8 mouse cellular contexts compared by ENCODE assay signal in genomic region chr3:97811651-97812399, GRCm38 (mm10).
A peak's percentile ranks its signal among the peaks of the same experiment; 100 is the strongest.
DNase-seq lines count a peak whose midpoint lies in the region; ATAC-seq lines count a peak whose summit lies in the region.

No protein-coding gene starts in this region.

- peak overlapping the region; percentile 33; the same call in 1 of the 2 replicates for H3K4me3 ChIP-seq in heart, embryonic 10.5 days

- whole genome bisulfite sequencing in heart, embryonic 10.5 days: 19% methylated on average over 7 of the region's 7 CpGs

- peaks cover 53% of the 10 kb centered on the region for H3K4me1 ChIP-seq in heart, embryonic 10.5 days

- peak; percentile 7 for DNase-seq in adrenal gland, adult 2 months
- no peak for DNase-seq in adrenal gland, postnatal 14 days
- peak; percentile 61 to 68 for DNase-seq in left cerebral cortex, adult 9 months (ENCODE audit: low spot score in 2 of 2)
- no peak for DNase-seq in left cerebral cortex, adult 18-20 months (ENCODE audit: low spot score in 2 of 2)
- no peak for DNase-seq in heart, embryonic 10.5 days (ENCODE audit: low spot score)
- peak; percentile 49 to 66 for DNase-seq in left cerebral cortex, postnatal 10 days (ENCODE audit: extremely low spot score in 1 of 2, low spot score in 2 of 2)
- DNase-seq in liver: no peak

- intact Hi-C loops in left cerebral cortex, postnatal 10 days (cut with DNase I): no loop called here

- peak overlapping the region; percentile 77 for H3K27ac ChIP-seq in heart, embryonic 10.5 days

- H3K36me3 ChIP-seq in heart, embryonic 10.5 days: peaks cover 7% of the 10 kb centered on the region; the same call in 1 of the 2 replicates

- no peaks in the 10 kb centered on the region for H3K27me3 ChIP-seq in heart, embryonic 10.5 days (ENCODE audit: insufficient read depth, poor library complexity, severe bottlenecking)

- ATAC-seq in megakaryocyte-erythroid progenitor cell, adult 5-6 weeks (replicated peaks; ENCODE audit: low FRiP score, low TSS enrichment, poor library complexity, severe bottlenecking): no peak

- H3K9me3 ChIP-seq in heart, embryonic 10.5 days: no peaks in the 10 kb centered on the region

Comparison
In these comparisons a context has a peak if more than half of its experiments do, and no peak if none do; other contexts are left out.
1. DNase-seq: peak in adrenal gland, adult 2 months (single experiment), left cerebral cortex, adult 9 months (2 of 2) and left cerebral cortex, postnatal 10 days (2 of 2); none in adrenal gland, postnatal 14 days (single experiment), left cerebral cortex, adult 18-20 months (0 of 2), heart, embryonic 10.5 days (single experiment) and liver (single experiment).